Mouse (Mus musculus) cerebellum, postnatal 14 days (tissue): ENCODE results near the gene 4921501E09Rik.
A peak's percentile ranks its signal among the peaks of the same experiment; 100 is the strongest.
"Not testable (repeated sequence)": the region's sequence is repeated elsewhere in the genome, so short reads cannot be mapped to it uniquely, and the experiment has no call there.

ENCODE experiments used
- DNase-seq, 2 experiments: peaks; one replicate each; pipeline ENCODE4 v3.0.0; 2021; ENCODE audit warnings: mixed read lengths in 2 of 2

Gene 4921501E09Rik

DNA sequence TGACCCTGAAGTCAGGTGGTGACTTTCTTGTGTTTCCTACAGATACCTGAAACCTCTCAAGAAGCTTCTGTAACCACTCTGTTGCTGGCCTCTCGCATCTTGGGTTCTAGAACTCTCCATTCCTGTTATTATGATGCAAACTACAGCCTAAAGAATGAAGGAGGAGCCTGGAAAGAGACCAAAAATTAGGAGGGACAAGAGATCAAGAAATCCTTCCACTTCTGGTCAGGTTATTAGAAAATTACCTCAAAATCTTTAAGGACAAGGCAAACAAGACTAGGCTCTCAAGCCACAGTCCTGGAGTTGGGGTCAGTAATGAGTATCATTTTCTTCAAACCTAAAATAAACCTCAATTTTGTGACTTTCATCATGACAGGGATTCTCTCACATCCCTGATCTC lies at the start of gene 4921501E09Rik:
TSS of gene 4921501E09Rik (minus strand) at position 101 of the 400 bp plus-strand sequence.
- no peak for DNase-seq

DNA sequence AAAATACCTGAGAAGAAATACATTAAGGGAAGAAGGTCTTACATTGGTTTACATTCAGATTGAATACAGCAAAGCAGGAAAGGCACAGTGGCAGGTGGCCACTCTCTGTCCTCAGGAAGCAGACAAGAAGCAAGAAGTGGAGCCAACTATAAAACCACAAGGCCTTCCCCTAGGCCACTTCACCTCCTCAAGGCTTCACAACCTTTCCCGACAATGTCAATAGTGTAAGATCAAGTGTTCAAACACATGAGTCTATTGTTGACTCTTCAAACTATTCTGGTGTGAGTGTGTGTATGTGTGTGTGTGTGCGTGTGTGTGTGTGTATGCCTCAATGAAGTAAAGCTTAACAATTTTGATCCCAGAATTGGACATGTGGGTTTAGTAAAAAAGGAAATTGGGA lies 29.5 kb upstream of the 4921501E09Rik start:
- DNase-seq: no peak

DNA sequence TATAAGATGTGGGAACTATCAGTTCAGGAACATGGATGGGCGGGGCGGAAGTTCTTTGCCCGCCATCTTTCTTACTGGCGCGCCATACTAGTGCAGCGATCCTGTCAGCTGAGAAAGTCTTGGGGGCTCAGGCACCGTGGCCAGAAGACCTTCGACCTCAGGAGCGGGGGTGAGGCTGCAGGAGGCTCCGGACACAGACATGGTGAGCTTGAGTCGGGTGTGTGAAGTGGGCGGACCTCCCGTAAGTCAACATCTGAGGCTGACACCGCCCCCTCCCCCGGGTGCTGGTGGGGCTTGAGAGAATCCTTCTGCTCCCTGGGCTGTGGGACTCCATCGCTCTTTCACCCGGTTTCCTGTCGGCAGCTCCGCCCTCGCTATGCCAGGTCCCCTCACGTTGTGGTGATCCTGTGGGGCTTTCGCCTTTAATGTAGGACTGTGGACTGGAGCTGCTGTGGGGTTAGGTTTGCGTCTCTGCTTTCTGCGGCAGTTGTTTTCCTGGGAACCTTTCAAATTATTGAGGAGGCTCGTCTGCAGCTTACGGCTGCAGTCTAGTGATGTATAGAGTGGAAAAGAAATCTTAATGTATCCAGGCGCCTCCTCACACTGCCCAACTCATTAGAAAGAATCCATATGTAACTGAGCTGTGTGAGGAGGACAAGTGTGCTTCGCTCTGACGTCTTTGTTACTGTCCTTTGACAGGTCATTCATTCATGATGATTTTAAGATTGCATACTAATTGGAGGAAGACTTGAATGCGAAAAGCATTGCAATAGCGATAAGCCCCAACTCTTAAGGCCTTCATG lies 24.7 kb upstream of the 4921501E09Rik start:
- peak; percentile 86 to 89 for DNase-seq

GRCm38 (mm10) chr17:33091630-33092029 lies 23.8 kb upstream of the 4921501E09Rik start:
- DNase-seq: no peak

DNA sequence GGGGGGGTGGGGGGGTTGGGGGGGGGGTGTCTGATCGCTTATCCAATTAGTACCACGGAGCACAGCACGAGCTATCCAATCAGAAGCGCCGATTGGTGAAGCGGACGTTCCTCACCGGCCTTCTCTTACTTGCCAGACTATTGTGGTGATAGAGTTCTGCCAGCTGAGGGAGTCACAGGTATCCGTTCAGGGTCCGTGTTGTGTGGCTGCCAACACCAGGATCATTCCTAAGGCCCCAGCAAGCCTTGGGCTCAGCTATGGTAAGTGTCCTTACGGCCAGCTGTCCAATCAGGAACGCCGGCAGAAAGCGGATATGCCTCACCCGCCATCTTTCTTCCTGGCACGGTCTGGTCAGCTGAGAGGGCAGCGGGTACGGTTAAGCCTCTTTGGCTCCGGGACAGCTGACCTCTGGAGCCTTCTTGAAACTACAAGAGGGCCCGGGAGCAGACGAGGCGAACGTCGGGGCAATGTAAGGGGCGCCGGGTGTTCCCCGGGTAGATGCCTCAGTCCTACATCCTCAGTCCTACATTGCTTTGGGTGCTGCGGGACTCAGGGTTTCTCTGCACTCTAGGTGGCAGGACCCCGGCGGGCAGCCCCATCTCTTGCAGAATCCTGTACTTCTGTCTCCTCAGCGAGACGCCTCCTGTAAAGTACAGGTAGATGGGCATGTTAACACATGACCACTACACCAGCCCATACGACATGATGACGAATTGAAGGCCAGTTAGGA lies 21.5 kb upstream of the 4921501E09Rik start, which contains the start of gene Zfp563:
TSS of gene Zfp563 (plus strand) at position 91 of the 730 bp plus-strand sequence.
- DNase-seq: peak; percentile 95

GRCm38 (mm10) chr17:33063001-33063400 lies 4.9 kb downstream of the 4921501E09Rik start:
- DNase-seq: no peak

GRCm38 (mm10) chr17:33058791-33059190 lies 9.1 kb downstream of the 4921501E09Rik start:
- DNase-seq: no peak

- peak; percentile 85 to 87 for DNase-seq
Measured at GRCm38 (mm10) chr17:33032900-33033891, 34.7 kb downstream of the 4921501E09Rik start, which contains the start of gene Zfp763. Zfp763 (minus strand) TSS chr17:33033402.

GRCm38 (mm10) chr17:33032376-33032775 lies 35.5 kb downstream of the 4921501E09Rik start:
- no peak for DNase-seq

DNA sequence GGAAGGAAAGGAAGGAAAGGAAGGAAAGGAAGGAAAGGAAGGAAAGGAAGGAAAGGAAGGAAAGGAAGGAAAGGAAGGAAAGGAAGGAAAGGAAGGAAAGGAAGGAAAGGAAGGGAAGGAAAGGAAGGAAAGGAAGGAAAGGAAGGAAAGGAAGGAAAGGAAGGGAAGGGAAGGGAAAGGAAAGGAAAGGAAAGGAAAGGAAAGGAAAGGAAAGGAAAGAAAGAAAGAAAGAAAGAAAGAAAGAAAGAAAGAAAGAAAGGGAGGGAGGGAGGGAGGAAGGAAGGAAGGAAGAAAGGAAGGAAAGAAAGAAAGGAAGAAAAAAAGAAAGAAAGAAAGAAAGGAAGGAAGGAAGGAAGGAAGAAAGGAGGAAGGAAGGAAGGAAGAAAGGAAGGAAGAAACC lies 47.4 kb downstream of the 4921501E09Rik start:
- DNase-seq: not testable (repeated sequence)
